Mouse (Mus musculus) heart, postnatal 0 days (tissue): Measurements from ENCODE around the gene Zfp120. TPM values are rescaled to one million over a fixed set of nuclear protein-coding genes. Genes with fewer than 3 reads are reported as not detected.
"Not testable (repeated sequence)": the region's sequence is repeated elsewhere in the genome, so short reads cannot be mapped to it uniquely, and the experiment has no call there.

Source experiments
- ATAC-seq: fragments of 200-750 bp; cut with Nextera tagmentation; 2 replicates; pipeline ENCODE4 v1.8.0; 2017; ENCODE audit warnings: low read depth, moderate number of reproducible peaks, moderate library complexity; ENCODE audit not compliant: insufficient read depth
- DNase-seq: peaks from one replicate; pipeline ENCODE4 v3.0.0-alpha.2; 2016; ENCODE audit warnings: low spot score
- H3K27ac ChIP-seq: fragments of 300-500 bp; sonication (generic); 2 replicates; pipeline ENCODE4 v1.5.1; 2014; ENCODE audit warnings: low read depth, mild to moderate bottlenecking
- H3K27me3 ChIP-seq: fragments of 300-500 bp; sonication (generic); 2 replicates; pipeline ENCODE4 v1.6.1; 2014; ENCODE audit warnings: low read length, mixed read lengths; ENCODE audit not compliant: control insufficient read depth, insufficient read depth
- H3K36me3 ChIP-seq: fragments of 300-500 bp; sonication (generic); replicated peaks from 2 replicates; pipeline ENCODE4 v1.6.1; 2014; ENCODE audit warnings: low read length, mixed read lengths; ENCODE audit not compliant: control insufficient read depth, insufficient read depth
- H3K4me1 ChIP-seq: fragments of 300-500 bp; sonication (generic); 2 replicates; pipeline ENCODE4 v1.6.1; 2014; ENCODE audit warnings: antibody characterized with exemption; ENCODE audit not compliant: control insufficient read depth, insufficient read depth
- H3K4me2 ChIP-seq: fragments of 300-500 bp; sonication (generic); 2 replicates; pipeline ENCODE4 v1.6.1; 2014; ENCODE audit warnings: low read depth, mild to moderate bottlenecking, low read length, moderate library complexity
- H3K4me3 ChIP-seq: fragments of 300-500 bp; sonication (generic); 2 replicates; pipeline ENCODE4 v1.5.1; 2014; ENCODE audit warnings: low read depth, low read length
- H3K9ac ChIP-seq: fragments of 300-500 bp; sonication (generic); replicated peaks from 2 replicates; pipeline ENCODE4 v1.6.1; 2014; ENCODE audit warnings: low read depth, low read length, mixed read lengths
- H3K9me3 ChIP-seq: fragments of 300-500 bp; sonication (generic); replicated peaks from 2 replicates; pipeline ENCODE4 v1.6.1; 2016; ENCODE audit warnings: low read length; ENCODE audit not compliant: control insufficient read depth
- CTCF ChIP-seq: IDR thresholded peaks from 2 replicates; pipeline ENCODE4 v1.5.1; 2016; ENCODE audit warnings: antibody characterized with exemption, control low read depth, low read depth
- EP300 ChIP-seq: IDR thresholded peaks from 2 replicates; pipeline ENCODE4 v1.6.1; 2016; ENCODE audit warnings: antibody characterized with exemption, low read depth
- WGBS: fragments of 180-500 bp; shearing (Covaris S2); extraction: QIAGEN DNeasy Blood & Tissue Kit; methylation state at CpG from one replicate; pipeline ENCODE4 v1.1.7; 2014; 5-methylcytosine and 5-hydroxymethylcytosine counted together
- polyA plus RNA-seq: library from polyadenylated mRNA; unstranded; fragments of >200 nt; fragmentation: Nextera tagmentation; extraction: Ambion mirVana; gene quantifications from 2 replicates; pipeline ENCODE4 v1.2.1, GENCODE M21; 2015
- total RNA-seq: library from RNA; depleted of rRNA; stranded (reverse); fragments of >200 nt; gene quantifications from 2 replicates; pipeline ENCODE4 v1.2.3, GENCODE M21; 2014; ENCODE audit warnings: low replicate concordance; rRNA removed

Zfp120 gene
- total RNA-seq (1.4 and 5.7 TPM in 2 replicates), polyA plus RNA-seq (4.7 and 5.8 TPM in 2 replicates)

DNA sequence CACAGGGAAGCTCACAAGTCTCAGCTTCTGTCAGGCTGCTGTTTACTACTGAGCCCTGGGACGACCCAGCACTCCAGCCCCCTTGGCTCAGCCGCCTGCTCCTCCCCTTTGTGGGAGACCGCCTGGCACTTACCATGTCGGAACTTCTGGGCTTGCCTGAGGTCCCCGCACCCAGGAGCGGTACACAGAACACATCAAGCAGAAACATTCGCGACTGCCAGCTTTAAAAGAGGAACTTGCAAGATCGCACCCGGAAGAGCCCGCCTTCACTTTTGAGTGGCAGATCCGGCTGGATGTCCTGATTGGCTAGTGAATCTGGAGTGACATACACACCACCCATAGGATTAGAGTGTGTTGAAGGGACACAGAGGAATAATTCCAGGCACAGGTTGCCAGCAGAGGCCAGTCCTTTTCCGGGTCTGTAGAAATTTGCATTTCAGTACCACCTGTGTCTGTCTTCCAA lies at the start of gene Zfp120:
Gene Zfp120 (minus strand): TSS at position 274 of the 463 bp plus-strand sequence.
- peak within 1 kb of the TSS; percentile 83 for H3K4me2 ChIP-seq
- peak; percentile 100 for ATAC-seq
- WGBS = 0% methylated on average over 13 of the region's 13 CpGs

DNA sequence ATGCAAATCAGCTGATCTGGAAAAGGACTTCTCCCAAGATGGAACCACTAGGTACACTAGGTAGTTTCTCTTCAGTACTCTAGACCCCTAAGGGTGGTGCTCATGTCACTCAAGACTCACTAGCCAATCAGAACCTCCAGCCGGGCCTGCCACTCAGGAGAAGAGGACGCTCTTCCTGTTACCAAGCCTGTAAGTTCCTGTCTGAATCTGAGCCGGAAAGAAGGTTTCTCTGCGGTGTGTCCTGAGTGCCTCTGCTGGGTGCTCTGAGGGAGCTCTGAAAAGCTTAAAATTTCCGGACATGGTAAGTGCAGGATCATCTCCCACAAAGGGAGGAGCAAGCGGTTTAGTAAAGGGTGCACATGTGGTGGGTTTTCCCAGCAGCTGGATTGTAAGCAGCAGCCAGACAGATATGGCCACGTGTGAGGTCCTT lies 45.1 kb upstream of the Zfp120 start, which contains the start of gene Gm14139:
Gene Gm14139 (plus strand): TSS at position 186 of the 430 bp plus-strand sequence.
- H3K9ac ChIP-seq, H3K4me3 ChIP-seq, H3K4me2 ChIP-seq, H3K36me3 ChIP-seq, ATAC-seq, H3K4me1 ChIP-seq, H3K27ac ChIP-seq, DNase-seq, H3K27me3 ChIP-seq, H3K9me3 ChIP-seq: not testable (repeated sequence)
- 63% methylated on average over 7 of the region's 7 CpGs for WGBS

More for the DNA sequence above, at the start of gene Zfp120:
- TF ChIP-seq EP300 (no peak), CTCF (no peak)
- Histone ChIP-seq H3K36me3 (0 out of 2 replicates have a peak, but pooled peaks cover 3% of the 10 kb centered on the region), H3K9me3 (no peaks in the 10 kb centered on the region), H3K4me3 (peak within 1 kb of the TSS; percentile 92), H3K4me1 (peaks cover 6% of the 10 kb centered on the region), H3K9ac (peak within 1 kb of the TSS; percentile 84), H3K27ac (peak within 1 kb of the TSS; percentile 83), H3K27me3 (no peaks in the 10 kb centered on the region)
- DNase-seq = peak; percentile 95

GRCm38 (mm10) chr2:150181046-150181445 lies 44.5 kb upstream of the Zfp120 start:
- ATAC-seq, H3K4me2 ChIP-seq, DNase-seq, H3K4me1 ChIP-seq, H3K27me3 ChIP-seq, H3K27ac ChIP-seq, H3K9me3 ChIP-seq, H3K4me3 ChIP-seq, H3K9ac ChIP-seq, H3K36me3 ChIP-seq: not testable (repeated sequence)

DNA sequence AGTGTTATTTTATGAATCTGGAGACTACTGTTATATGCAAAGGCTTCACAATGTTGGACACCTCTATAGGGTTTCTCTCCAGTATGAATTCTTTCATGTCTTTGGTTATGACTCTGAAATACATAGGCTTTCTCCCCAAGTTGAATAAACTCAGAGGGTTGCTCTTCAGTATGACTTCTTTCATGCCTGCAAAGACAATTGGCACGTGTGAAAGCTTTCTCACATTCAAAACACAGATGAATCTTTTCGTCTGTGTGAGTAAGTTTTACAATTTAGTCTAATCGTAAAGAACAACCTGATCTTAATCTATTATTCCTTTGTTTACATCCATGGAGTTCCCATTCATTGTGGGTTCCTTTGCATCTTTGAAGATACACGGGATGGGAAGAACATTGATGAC lies 43.1 kb upstream of the Zfp120 start, which contains the start of gene Gm10770:
Gene Gm10770 (minus strand): TSS at position 101 of the 400 bp plus-strand sequence.
- not testable (repeated sequence) for DNase-seq, H3K4me3 ChIP-seq, H3K27me3 ChIP-seq, H3K9me3 ChIP-seq, ATAC-seq, H3K27ac ChIP-seq, H3K4me2 ChIP-seq, H3K9ac ChIP-seq, H3K4me1 ChIP-seq, H3K36me3 ChIP-seq
- 61% methylated on average over 4 of the region's 4 CpGs for WGBS

- DNase-seq = no peak
- H3K4me3 ChIP-seq = no peak overlapping the region
- TF ChIP-seq EP300 (no peak), CTCF (no peak)
- no peak overlapping the region for H3K9ac ChIP-seq
- H3K9me3 ChIP-seq = 0 out of 2 replicates have a peak, but pooled peaks cover 5% of the 10 kb centered on the region
- no peaks in the 10 kb centered on the region for H3K4me1 ChIP-seq
- no peaks in the 10 kb centered on the region for H3K36me3 ChIP-seq
- H3K27me3 ChIP-seq = no peaks in the 10 kb centered on the region
- H3K27ac ChIP-seq = no peak overlapping the region
- no peak overlapping the region for H3K4me2 ChIP-seq
- no peak for ATAC-seq
Measured at GRCm38 (mm10) chr2:150173833-150174232, 37.3 kb upstream of the Zfp120 start.

DNA sequence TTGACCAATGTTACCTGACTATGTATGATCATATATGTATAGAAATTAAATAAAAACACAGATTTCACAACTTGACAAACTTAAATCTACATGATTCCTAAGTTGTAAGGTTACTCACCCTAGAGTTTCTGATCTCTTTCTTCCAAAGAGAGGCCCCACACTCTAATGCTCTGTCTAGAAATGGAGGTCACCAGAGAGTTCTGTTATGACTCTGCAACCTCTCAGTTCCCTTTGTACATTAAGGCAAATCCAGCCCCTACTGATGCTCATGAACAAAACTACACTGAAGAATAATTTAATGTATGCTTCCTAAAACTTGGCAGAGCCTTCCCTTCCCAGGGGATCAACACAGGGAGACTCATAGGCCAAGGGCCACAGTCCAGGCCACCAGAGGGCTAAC lies 30.2 kb upstream of the Zfp120 start:
- no peak overlapping the region for H3K27ac ChIP-seq
- H3K27me3 ChIP-seq = no peaks in the 10 kb centered on the region
- no peaks in the 10 kb centered on the region for H3K4me1 ChIP-seq
- no peak overlapping the region for H3K4me3 ChIP-seq
- H3K9ac ChIP-seq = no peak overlapping the region
- H3K36me3 ChIP-seq = no peaks in the 10 kb centered on the region
- no peak for ATAC-seq
- no peak overlapping the region for H3K4me2 ChIP-seq
- TF ChIP-seq CTCF (no peak), EP300 (no peak)
- H3K9me3 ChIP-seq = no peaks in the 10 kb centered on the region
- no peak for DNase-seq
